Mouse (Mus musculus) G1E (cell line): ENCODE measurements at regions not wholly inside any gene's neighbourhood (a gene's known extent, or its start where the extent isn't known, plus 50 kb on each side); places are given as distances from the start of the nearest gene placed in this dataset.

ENCODE experiments used
- CTCF ChIP-seq: IDR thresholded peaks from 2 replicates; pipeline ENCODE4 v1.5.1; 2012; ENCODE audit warnings: low read depth, low read length, inconsistent platforms, mixed read lengths
- GATA1 ChIP-seq: IDR thresholded peaks from 2 replicates; pipeline ENCODE4 v1.6.1; 2012; ENCODE audit warnings: borderline replicate concordance, low read length, inconsistent platforms, mixed read lengths
- TAL1 ChIP-seq: conservative IDR thresholded peaks from 2 replicates; pipeline ENCODE4 v1.6.1; 2012; ENCODE audit warnings: low read depth, low read length, inconsistent platforms, mixed read lengths

GRCm38 (mm10) chr7:68976813-68977752, 228.0 kb upstream of the Arrdc4 start:
- no peak for TF ChIP-seq CTCF
- TF ChIP-seq TAL1: no peak
- TF ChIP-seq GATA1: no peak
